Mouse (Mus musculus) heart, postnatal 36 days (tissue): ENCODE measurements around the gene Gm45902. TPM values are rescaled to one million over a fixed set of nuclear protein-coding genes. Genes with fewer than 3 reads are reported as not detected.

Experiments used
- DNase-seq, 2 experiments: peaks; one replicate each; pipeline ENCODE4 v3.0.0; 2021 to 2022
- intact Hi-C: fragments of 180-260 bp; cut with DNase I; formaldehyde crosslinking; loops from one replicate; pipeline ENCODE4 v1.15.1; 2025
- total RNA-seq, 2 experiments: library from RNA; stranded (reverse); gene quantifications; 2 replicates each; pipeline ENCODE4 v1.2.3; 2021

Gm45902 gene
- total RNA-seq, result 1 to 10 TPM in 1 of 2 experiments, under 1 TPM in 1; 0.87 to 1.3 TPM

- peak; percentile 92 to 95 for DNase-seq
- intact Hi-C loops, result loop anchor here (1.0 to 5.0 kb wide), 3 partner anchors 37 to 181 kb away; partner anchors contain the start of genes Dclre1c, Meig1 and Rpp38
Observed at GRCm38 (mm10) chr2:3512552-3513454, at the start of gene Gm45902, which contains the start of the genes Hspa14 and Cdnf. Gm45902 (minus strand) TSS chr2:3512790. Hspa14 (minus strand) TSS chr2:3512814. Cdnf (plus strand) TSS chr2:3513030.

- peak; percentile 46 to 59 for DNase-seq
- intact Hi-C loops, result loop anchor here (1.0 to 10.0 kb wide), 3 partner anchors 223 to 948 kb away; no protein-coding TSS in a partner anchor
Observed at GRCm38 (mm10) chr2:3546588-3546987, 34.0 kb upstream of the Gm45902 start.

GRCm38 (mm10) chr2:3546055-3546454, 33.5 kb upstream of the Gm45902 start:
- DNase-seq, result no peak
- intact Hi-C loops, result loop anchor here (1.0 to 10.0 kb wide), 3 partner anchors 223 to 949 kb away; no protein-coding TSS in a partner anchor

- DNase-seq, result no peak
- intact Hi-C loops, result loop anchor here (5.0 to 10.0 kb wide), 2 partner anchors 194 to 953 kb away; no protein-coding TSS in a partner anchor
Observed at GRCm38 (mm10) chr2:3541307-3542079, 28.9 kb upstream of the Gm45902 start.

- intact Hi-C loops, result no loop called here
- DNase-seq, result no peak
Observed at GRCm38 (mm10) chr2:3526288-3526687, 13.7 kb upstream of the Gm45902 start.

GRCm38 (mm10) chr2:3522558-3522957, 10.0 kb upstream of the Gm45902 start:
- intact Hi-C loops, result no loop called here
- DNase-seq, result no peak

GRCm38 (mm10) chr2:3512076-3512475, 514 bp downstream of the Gm45902 start:
- DNase-seq, result no peak
- intact Hi-C loops, result loop anchor here (1.0 to 5.0 kb wide), 3 partner anchors 36 to 180 kb away; partner anchors contain the start of genes Dclre1c, Meig1 and Rpp38

- DNase-seq, result no peak
- intact Hi-C loops, result no loop called here
Observed at GRCm38 (mm10) chr2:3500886-3501285, 11.7 kb downstream of the Gm45902 start.

GRCm38 (mm10) chr2:3499543-3499942, 13.0 kb downstream of the Gm45902 start:
- no peak for DNase-seq
- intact Hi-C loops, result no loop called here

GRCm38 (mm10) chr2:3493833-3494409, 18.7 kb downstream of the Gm45902 start:
- no peak for DNase-seq
- intact Hi-C loops, result no loop called here

GRCm38 (mm10) chr2:3489816-3490215, 22.8 kb downstream of the Gm45902 start:
- no peak for DNase-seq
- intact Hi-C loops, result no loop called here

GRCm38 (mm10) chr2:3480239-3480638, 32.4 kb downstream of the Gm45902 start:
- no peak for DNase-seq
- intact Hi-C loops, result no loop called here

GRCm38 (mm10) chr2:3475746-3476251, 36.8 kb downstream of the Gm45902 start:
- intact Hi-C loops, result loop anchor here (1.0 to 5.0 kb wide), 3 partner anchors 37 to 148 kb away; partner anchors contain the start of genes Dclre1c, Gm45902 and Hspa14
- DNase-seq, result no peak

- peak; percentile 97 to 98 for DNase-seq
- intact Hi-C loops, result loop anchor here (2.0 to 5.0 kb wide), 2 partner anchors 50 to 148 kb away; partner anchors contain the start of gene Dclre1c
Observed at GRCm38 (mm10) chr2:3474861-3475283, 37.7 kb downstream of the Gm45902 start, which contains the start of gene Suv39h2. Suv39h2 (minus strand) TSS chr2:3475031.

GRCm38 (mm10) chr2:3474361-3474805, 38.2 kb downstream of the Gm45902 start:
- intact Hi-C loops, result loop anchor here (2.0 kb wide), 1 partner anchor 50 kb away; the partner anchor contains the start of gene Dclre1c
- peak; percentile 48 to 51 for DNase-seq

GRCm38 (mm10) chr2:3473891-3474290, 38.7 kb downstream of the Gm45902 start:
- intact Hi-C loops, result loop anchor here (2.0 kb wide), 1 partner anchor 49 kb away; the partner anchor contains the start of gene Dclre1c

GRCm38 (mm10) chr2:3456590-3456989, 56.0 kb downstream of the Gm45902 start:
- DNase-seq, result no peak
- intact Hi-C loops, result no loop called here

More at GRCm38 (mm10) chr2:3473891-3474290, 38.7 kb downstream of the Gm45902 start:
- DNase-seq, result no peak
